Mouse (Mus musculus) liver, embryonic 16.5 days (tissue): ENCODE results near the gene Gm49486. TPM values are rescaled to one million over a fixed set of nuclear protein-coding genes. Genes with fewer than 3 reads are reported as not detected.
A peak's percentile ranks its signal among the peaks of the same experiment; 100 is the strongest.

Source experiments
- ATAC-seq: fragments of 200-750 bp; cut with Nextera tagmentation; 2 replicates; pipeline ENCODE4 v1.8.0; 2017; ENCODE audit warnings: low read depth, mild to moderate bottlenecking, moderate number of reproducible peaks, moderate library complexity
- H3K27ac ChIP-seq: fragments of 300-500 bp; sonication (generic); 2 replicates; pipeline ENCODE4 v1.5.1; 2014; ENCODE audit warnings: mild to moderate bottlenecking, low read length
- H3K27me3 ChIP-seq: fragments of 300-500 bp; sonication (generic); 2 replicates; pipeline ENCODE4 v1.6.1; 2014; ENCODE audit warnings: low read depth, low read length, mixed read lengths; ENCODE audit not compliant: control insufficient read depth, insufficient read depth
- H3K36me3 ChIP-seq: fragments of 300-500 bp; sonication (generic); 2 replicates; pipeline ENCODE4 v1.6.1; 2014; ENCODE audit warnings: mild to moderate bottlenecking; ENCODE audit not compliant: control insufficient read depth, insufficient read depth
- H3K4me1 ChIP-seq: fragments of 300-500 bp; sonication (generic); 2 replicates; pipeline ENCODE4 v1.6.1; 2014; ENCODE audit warnings: low read depth, low read length, mixed read lengths; ENCODE audit not compliant: control insufficient read depth
- H3K4me2 ChIP-seq: fragments of 300-500 bp; sonication (generic); 2 replicates; pipeline ENCODE4 v1.6.1; 2014; ENCODE audit warnings: low read depth, low read length, mixed read lengths
- H3K4me3 ChIP-seq: fragments of 300-500 bp; sonication (generic); 2 replicates; pipeline ENCODE4 v1.5.1; 2014; ENCODE audit warnings: low read depth, mild to moderate bottlenecking, low read length
- H3K9ac ChIP-seq: fragments of 300-500 bp; sonication (generic); 2 replicates; pipeline ENCODE4 v1.6.1; 2014; ENCODE audit warnings: low read depth, low read length
- H3K9me3 ChIP-seq: fragments of 300-500 bp; sonication (generic); replicated peaks from 2 replicates; pipeline ENCODE4 v1.6.1; 2016; ENCODE audit warnings: low read length; ENCODE audit not compliant: control insufficient read depth
- WGBS: fragments of 180-500 bp; shearing (Covaris S2); extraction: QIAGEN DNeasy Blood & Tissue Kit; methylation state at CpG from one replicate; pipeline ENCODE4 v1.1.7; 2014; ENCODE audit not compliant: insufficient replicate concordance; 5-methylcytosine and 5-hydroxymethylcytosine counted together
- polyA plus RNA-seq: library from polyadenylated mRNA; unstranded; fragments of >200 nt; fragmentation: Nextera tagmentation; extraction: Ambion mirVana; gene quantifications from 2 replicates; pipeline ENCODE4 v1.2.1, GENCODE M21; 2015

The Gm49486 gene
- 0.04 and 0.07 TPM in 2 replicates for polyA plus RNA-seq

GRCm38 (mm10) chr15:79229058-79229821 is at the start of gene Gm49486, which contains the start of gene Pick1:
Gm49486 (plus strand) TSS chr15:79229391.
Pick1 (plus strand) TSS chr15:79229173.
- H3K4me1 ChIP-seq, result peaks cover 8% of the 10 kb centered on the region
- H3K36me3 ChIP-seq, result peaks cover 3% of the 10 kb centered on the region; the same call in 1 of the 2 replicates
- peak within 1 kb of the TSS; percentile 79 for H3K27ac ChIP-seq
- WGBS, result under 1% methylated on average over 51 of the region's 51 CpGs
- no peaks in the 10 kb centered on the region for H3K27me3 ChIP-seq
- peak within 1 kb of the TSS; percentile 79 for H3K4me3 ChIP-seq
- peak; percentile 79 for ATAC-seq
- H3K9ac ChIP-seq, result peak within 1 kb of the TSS; percentile 84
- H3K4me2 ChIP-seq, result peak within 1 kb of the TSS; percentile 83
- H3K9me3 ChIP-seq, result no peaks in the 10 kb centered on the region

GRCm38 (mm10) chr15:79185213-79185612 is 44.0 kb upstream of the Gm49486 start:
- Histone ChIP-seq H3K4me2 (no peak overlapping the region), H3K4me3 (no peak overlapping the region), H3K9me3 (no peaks in the 10 kb centered on the region), H3K27me3 (no peaks in the 10 kb centered on the region), H3K9ac (no peak overlapping the region), H3K27ac (peak overlapping the region; percentile 57), H3K4me1 (no peaks in the 10 kb centered on the region), H3K36me3 (no peaks in the 10 kb centered on the region)
- peak; percentile 60 for ATAC-seq
- 66% methylated on average over 10 of the region's 10 CpGs for WGBS

GRCm38 (mm10) chr15:79187819-79188218 is 41.4 kb upstream of the Gm49486 start:
- Histone ChIP-seq H3K27ac (0 out of 2 replicates have a peak overlapping the region, but pooled peaks have one; percentile 60), H3K36me3 (no peaks in the 10 kb centered on the region), H3K4me1 (no peaks in the 10 kb centered on the region), H3K9ac (no peak overlapping the region), H3K4me3 (no peak overlapping the region), H3K9me3 (no peaks in the 10 kb centered on the region), H3K4me2 (no peak overlapping the region), H3K27me3 (no peaks in the 10 kb centered on the region)
- WGBS, result 63% methylated on average over 8 of the region's 8 CpGs
- peak; percentile 79 for ATAC-seq

- Histone ChIP-seq H3K9me3 (no peaks in the 10 kb centered on the region), H3K9ac (no peak overlapping the region), H3K27me3 (no peaks in the 10 kb centered on the region), H3K27ac (no peak overlapping the region), H3K4me3 (no peak overlapping the region), H3K4me2 (no peak overlapping the region), H3K36me3 (no peaks in the 10 kb centered on the region), H3K4me1 (no peaks in the 10 kb centered on the region; the same call in 1 of the 2 replicates)
- no peak for ATAC-seq
- 82% methylated on average over 2 of the region's 2 CpGs for WGBS
Measured at GRCm38 (mm10) chr15:79191426-79191825, 37.8 kb upstream of the Gm49486 start.

GRCm38 (mm10) chr15:79192450-79192849 is 36.7 kb upstream of the Gm49486 start:
- no peaks in the 10 kb centered on the region for H3K27me3 ChIP-seq
- H3K27ac ChIP-seq, result no peak overlapping the region
- no peaks in the 10 kb centered on the region; the same call in 1 of the 2 replicates for H3K4me1 ChIP-seq
- no peak overlapping the region for H3K4me2 ChIP-seq
- no peaks in the 10 kb centered on the region for H3K9me3 ChIP-seq
- H3K9ac ChIP-seq, result no peak overlapping the region
- no peak overlapping the region for H3K4me3 ChIP-seq
- no peaks in the 10 kb centered on the region for H3K36me3 ChIP-seq
- 77% methylated on average over 6 of the region's 6 CpGs for WGBS
- ATAC-seq, result no peak

GRCm38 (mm10) chr15:79192885-79193845 is 36.0 kb upstream of the Gm49486 start:
- H3K4me1 ChIP-seq, result no peaks in the 10 kb centered on the region; the same call in 1 of the 2 replicates
- no peak overlapping the region for H3K9ac ChIP-seq
- H3K4me3 ChIP-seq, result no peak overlapping the region
- H3K27ac ChIP-seq, result no peak overlapping the region
- H3K9me3 ChIP-seq, result no peaks in the 10 kb centered on the region
- no peak overlapping the region for H3K4me2 ChIP-seq
- WGBS, result 52% methylated on average over 27 of the region's 27 CpGs
- no peaks in the 10 kb centered on the region for H3K27me3 ChIP-seq
- no peaks in the 10 kb centered on the region for H3K36me3 ChIP-seq
- ATAC-seq, result no peak

GRCm38 (mm10) chr15:79194048-79194447 is 35.1 kb upstream of the Gm49486 start:
- H3K27ac ChIP-seq, result no peak overlapping the region
- H3K9me3 ChIP-seq, result no peaks in the 10 kb centered on the region
- 32% methylated on average over 9 of the region's 9 CpGs for WGBS
- H3K9ac ChIP-seq, result no peak overlapping the region
- no peak overlapping the region for H3K4me2 ChIP-seq
- ATAC-seq, result no peak
- no peaks in the 10 kb centered on the region for H3K27me3 ChIP-seq
- H3K4me3 ChIP-seq, result no peak overlapping the region
- H3K36me3 ChIP-seq, result no peaks in the 10 kb centered on the region
- no peaks in the 10 kb centered on the region; the same call in 1 of the 2 replicates for H3K4me1 ChIP-seq

- Histone ChIP-seq H3K4me2 (no peak overlapping the region), H3K4me3 (no peak overlapping the region), H3K9ac (no peak overlapping the region), H3K27ac (no peak overlapping the region), H3K9me3 (no peaks in the 10 kb centered on the region), H3K4me1 (no peaks in the 10 kb centered on the region; the same call in 1 of the 2 replicates), H3K36me3 (no peaks in the 10 kb centered on the region), H3K27me3 (no peaks in the 10 kb centered on the region)
- ATAC-seq, result peak; percentile 72
- WGBS, result 52% methylated on average over 2 of the region's 2 CpGs
Measured at GRCm38 (mm10) chr15:79194946-79195345, 34.2 kb upstream of the Gm49486 start.
